Mouse (Mus musculus) ovary, adult 10 weeks (tissue): Measurements from ENCODE around the gene Gm4567. TPM values are rescaled to one million over a fixed set of nuclear protein-coding genes. Genes with fewer than 3 reads are reported as not detected.

Experiments
- polyA plus RNA-seq: library from polyadenylated mRNA; stranded (reverse); fragments of 350-450 nt; fragmentation: Illumina TruSeq; extraction: RNeasy Lipid Tissue Mini Kit (QIAGEN cat#74804); gene quantifications from one replicate; pipeline ENCODE4 v1.2.3, GENCODE M21; 2014

Gene Gm4567
- 0.63 TPM for polyA plus RNA-seq

DNA sequence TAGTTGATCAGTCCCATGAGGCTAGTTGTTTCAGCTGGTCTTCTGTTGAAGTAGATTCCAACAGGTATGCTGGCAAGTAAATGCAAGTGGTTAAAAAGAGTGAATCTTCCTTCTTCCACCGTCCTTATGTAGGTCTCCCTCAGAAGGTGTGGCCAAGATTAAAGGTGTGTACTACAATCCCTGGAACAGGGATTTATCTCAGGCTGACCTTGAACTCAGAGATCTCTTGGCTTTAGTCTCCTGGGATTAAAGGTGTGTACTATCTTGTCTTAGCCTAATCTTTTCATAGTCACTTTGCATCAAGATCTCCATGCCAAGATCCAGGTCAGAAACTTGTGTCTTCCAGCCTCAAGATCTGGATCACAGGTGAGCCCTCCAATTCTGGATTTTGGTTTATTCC lies at the start of gene Gm4567:
Gene Gm4567 (minus strand): TSS at position 101 of the 400 bp plus-strand sequence.

DNA sequence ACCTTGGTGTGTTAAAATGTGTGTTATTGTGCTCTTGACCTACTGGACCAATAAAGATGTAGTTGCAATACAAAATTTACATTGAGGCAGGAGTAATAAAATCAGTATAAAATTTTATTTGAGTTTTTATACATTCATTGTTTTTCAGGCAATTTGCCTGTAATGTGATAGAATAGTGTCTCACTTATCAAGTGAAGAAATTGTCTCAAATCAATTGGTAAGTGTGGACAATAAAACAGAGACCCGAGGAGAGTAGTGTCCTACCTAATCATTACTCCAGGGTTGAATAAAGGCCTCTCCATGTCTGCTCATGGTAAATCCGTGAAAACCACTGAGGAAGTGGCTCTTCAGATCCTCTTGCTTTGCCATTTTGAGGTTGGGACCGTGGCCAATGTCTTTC lies 41.9 kb upstream of the Gm4567 start, which contains the start of gene Vmn1r157:
Gene Vmn1r157 (plus strand): TSS at position 301 of the 400 bp plus-strand sequence.

DNA sequence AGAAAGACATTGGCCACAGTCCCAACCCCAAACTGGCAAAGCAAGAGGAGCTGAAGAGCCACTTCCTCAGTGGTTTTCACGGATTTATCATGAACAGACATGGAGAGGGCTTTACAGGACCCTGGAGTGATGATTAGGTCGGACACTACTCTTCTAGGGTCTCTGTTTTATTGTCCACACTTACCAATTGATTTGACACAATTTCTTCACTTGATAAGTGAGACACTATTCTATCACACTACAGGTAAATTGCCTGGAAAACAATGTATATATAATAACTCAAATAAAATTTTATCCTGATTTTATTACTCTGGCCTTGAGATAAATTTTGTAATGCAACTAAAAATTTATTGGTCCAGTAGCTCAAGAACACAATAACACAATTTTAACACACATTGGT lies 27.3 kb downstream of the Gm4567 start, which contains the start of gene Gm8693:
Gene Gm8693 (minus strand): TSS at position 101 of the 400 bp plus-strand sequence.

Other genes starting within 250 kb of the Gm4567 start
- not detected for gene Vmn1r151, start 220.0 kb downstream of the Gm4567 start, polyA plus RNA-seq
- not detected for gene Vmn1r152, start 196.7 kb downstream of the Gm4567 start, polyA plus RNA-seq
- gene Gm8677, start 184.8 kb downstream of the Gm4567 start, polyA plus RNA-seq: not detected
- not detected for gene Gm4201, start 154.4 kb downstream of the Gm4567 start, polyA plus RNA-seq
- gene Gm4565, start 131.6 kb downstream of the Gm4567 start, polyA plus RNA-seq: not detected
- gene Vmn1r155, start 61.7 kb downstream of the Gm4567 start, polyA plus RNA-seq: not detected
- not detected for gene Gm8693, start 27.4 kb downstream of the Gm4567 start, polyA plus RNA-seq
- gene Vmn1r157, start 42.0 kb upstream of the Gm4567 start, polyA plus RNA-seq: not detected
- gene Vmn1r158, start 71.1 kb upstream of the Gm4567 start, polyA plus RNA-seq: not detected
- not detected for gene Vmn1r159, start 123.9 kb upstream of the Gm4567 start, polyA plus RNA-seq
- not detected for gene Vmn1r160, start 151.5 kb upstream of the Gm4567 start, polyA plus RNA-seq